Mouse (Mus musculus) kidney, embryonic 14.5 days (tissue): ENCODE measurements around the gene Abcc2. TPM values are rescaled to one million over a fixed set of nuclear protein-coding genes. Genes with fewer than 3 reads are reported as not detected.

Experiments used
- ATAC-seq: fragments of 200-750 bp; cut with Nextera tagmentation; 2 replicates; pipeline ENCODE4 v1.8.0; 2017; ENCODE audit warnings: moderate number of reproducible peaks, mild to moderate bottlenecking, moderate TSS enrichment, moderate library complexity; ENCODE audit not compliant: low FRiP score, low TSS enrichment
- H3K27ac ChIP-seq: fragments of 300-500 bp; sonication (generic); 2 replicates; pipeline ENCODE4 v1.5.1; 2014; ENCODE audit warnings: low read depth, mild to moderate bottlenecking, low read length, moderate library complexity, mixed read lengths
- H3K27me3 ChIP-seq: fragments of 300-500 bp; sonication (generic); 2 replicates; pipeline ENCODE4 v1.6.1; 2014; ENCODE audit warnings: mild to moderate bottlenecking, low read length; ENCODE audit not compliant: control insufficient read depth, insufficient read depth
- H3K36me3 ChIP-seq: fragments of 300-500 bp; sonication (generic); 2 replicates; pipeline ENCODE4 v1.6.1; 2014; ENCODE audit warnings: low read length, mixed read lengths; ENCODE audit not compliant: control insufficient read depth, insufficient read depth
- H3K4me1 ChIP-seq: fragments of 300-500 bp; sonication (generic); 2 replicates; pipeline ENCODE4 v1.6.1; 2014; ENCODE audit warnings: low read length, mixed read lengths; ENCODE audit not compliant: control insufficient read depth, insufficient read depth
- H3K4me2 ChIP-seq: fragments of 300-500 bp; sonication (generic); replicated peaks from 2 replicates; pipeline ENCODE4 v1.6.1; 2014; ENCODE audit warnings: low read depth, mild to moderate bottlenecking, low read length
- H3K4me3 ChIP-seq: fragments of 300-500 bp; sonication (generic); 2 replicates; pipeline ENCODE4 v1.5.1; 2014; ENCODE audit warnings: mild to moderate bottlenecking, low read length
- H3K9ac ChIP-seq: fragments of 300-500 bp; sonication (generic); 2 replicates; pipeline ENCODE4 v1.6.1; 2014; ENCODE audit warnings: low read depth, mild to moderate bottlenecking, low read length, moderate library complexity
- H3K9me3 ChIP-seq: fragments of 300-500 bp; sonication (generic); 2 replicates; pipeline ENCODE4 v1.6.1; 2016; ENCODE audit warnings: low read length; ENCODE audit not compliant: control insufficient read depth
- WGBS: fragments of 180-500 bp; shearing (Covaris S2); extraction: QIAGEN DNeasy Blood & Tissue Kit; methylation state at CpG from one replicate; pipeline ENCODE4 v1.1.7; 2014; 5-methylcytosine and 5-hydroxymethylcytosine counted together
- polyA plus RNA-seq: library from polyadenylated mRNA; unstranded; fragments of >200 nt; fragmentation: Nextera tagmentation; extraction: Ambion mirVana; gene quantifications from 2 replicates; pipeline ENCODE4 v1.2.1, GENCODE M21; 2014

The Abcc2 gene
- 0.94 and 1.7 TPM in 2 replicates for polyA plus RNA-seq

DNA sequence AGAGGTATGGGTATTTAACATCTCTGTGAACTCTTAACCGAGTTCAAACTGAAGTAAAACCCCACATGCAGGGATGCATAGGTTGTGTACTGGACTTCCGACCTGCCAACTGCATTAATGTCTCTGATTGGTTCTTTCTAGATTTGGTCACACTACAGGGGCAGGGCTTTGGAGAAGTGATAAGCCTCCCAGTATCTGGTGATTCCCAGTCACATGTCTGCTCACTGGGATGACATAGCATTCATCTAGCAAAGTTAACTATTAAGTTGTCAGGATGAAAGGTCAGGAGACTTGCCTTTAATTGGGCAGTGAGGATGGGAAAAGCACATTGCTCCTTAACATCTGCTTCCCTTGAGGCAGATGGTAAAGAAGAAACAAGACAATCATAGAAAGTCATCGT, at the start of gene Abcc2:
Gene Abcc2, plus strand, starts transcription at position 213 of the 400 bp plus-strand sequence.
- no peak within 1 kb of the TSS for H3K9ac ChIP-seq
- no peak within 1 kb of the TSS for H3K27ac ChIP-seq
- ATAC-seq, result no peak
- H3K4me1 ChIP-seq, result no peaks in the 10 kb centered on the region
- no peak within 1 kb of the TSS for H3K4me3 ChIP-seq
- H3K36me3 ChIP-seq, result no peaks in the 10 kb centered on the region
- H3K9me3 ChIP-seq, result no peaks in the 10 kb centered on the region
- WGBS, result 88% methylated on average over 3 of the region's 3 CpGs
- no peak within 1 kb of the TSS for H3K4me2 ChIP-seq
- H3K27me3 ChIP-seq, result no peaks in the 10 kb centered on the region

DNA sequence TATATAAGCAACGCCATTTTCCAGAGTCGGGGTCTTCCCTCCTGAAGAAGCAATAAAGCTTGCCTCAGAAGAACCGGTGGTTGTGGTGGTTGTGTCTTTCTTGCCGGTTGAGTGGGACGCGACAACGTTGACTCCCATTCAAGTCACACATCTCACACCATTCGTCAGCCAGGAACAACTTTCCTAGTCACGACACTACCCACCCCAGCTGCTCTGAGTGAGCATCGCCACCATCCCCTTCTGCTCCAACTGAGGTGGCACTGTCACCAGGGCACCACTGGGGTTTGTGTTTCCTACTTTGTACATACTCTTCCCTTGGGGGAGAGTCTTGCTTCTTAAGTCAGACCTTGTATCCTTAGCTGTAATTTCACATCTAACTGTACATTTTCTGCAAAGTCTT, 43.6 kb upstream of the Abcc2 start:
- no peak overlapping the region for H3K4me3 ChIP-seq
- no peaks in the 10 kb centered on the region for H3K27me3 ChIP-seq
- no peak overlapping the region for H3K9ac ChIP-seq
- H3K4me2 ChIP-seq, result no peak overlapping the region
- H3K27ac ChIP-seq, result no peak overlapping the region
- H3K36me3 ChIP-seq, result peaks cover 71% of the 10 kb centered on the region
- no peak for ATAC-seq
- no peaks in the 10 kb centered on the region for H3K9me3 ChIP-seq
- 95% methylated on average over 10 of the region's 10 CpGs for WGBS
- no peaks in the 10 kb centered on the region for H3K4me1 ChIP-seq

DNA sequence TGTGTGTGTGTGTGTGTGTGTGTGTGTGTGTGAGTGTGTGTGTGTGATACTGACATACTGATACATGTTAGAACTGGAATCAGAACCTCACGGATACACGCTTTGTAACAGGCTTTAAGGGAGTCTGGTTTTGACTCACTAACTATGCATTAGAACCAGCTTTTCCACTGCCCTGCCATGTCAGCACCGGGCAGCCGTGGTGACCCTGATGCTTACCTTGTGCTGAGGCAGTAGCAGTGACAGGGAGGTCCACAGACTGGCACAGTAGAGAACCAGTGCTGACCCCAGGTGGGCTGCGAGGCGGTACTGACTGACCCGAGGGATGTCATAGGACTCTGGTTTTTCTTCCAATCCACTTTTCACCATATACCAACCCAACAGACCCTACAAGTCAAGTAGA, 38.6 kb upstream of the Abcc2 start:
- no peak overlapping the region for H3K4me2 ChIP-seq
- H3K27me3 ChIP-seq, result no peaks in the 10 kb centered on the region
- H3K9ac ChIP-seq, result no peak overlapping the region
- H3K36me3 ChIP-seq, result peaks cover 78% of the 10 kb centered on the region
- H3K4me1 ChIP-seq, result no peaks in the 10 kb centered on the region
- no peak overlapping the region for H3K4me3 ChIP-seq
- WGBS, result 93% methylated on average over 7 of the region's 7 CpGs
- no peaks in the 10 kb centered on the region for H3K9me3 ChIP-seq
- no peak overlapping the region for H3K27ac ChIP-seq
- ATAC-seq, result no peak

DNA sequence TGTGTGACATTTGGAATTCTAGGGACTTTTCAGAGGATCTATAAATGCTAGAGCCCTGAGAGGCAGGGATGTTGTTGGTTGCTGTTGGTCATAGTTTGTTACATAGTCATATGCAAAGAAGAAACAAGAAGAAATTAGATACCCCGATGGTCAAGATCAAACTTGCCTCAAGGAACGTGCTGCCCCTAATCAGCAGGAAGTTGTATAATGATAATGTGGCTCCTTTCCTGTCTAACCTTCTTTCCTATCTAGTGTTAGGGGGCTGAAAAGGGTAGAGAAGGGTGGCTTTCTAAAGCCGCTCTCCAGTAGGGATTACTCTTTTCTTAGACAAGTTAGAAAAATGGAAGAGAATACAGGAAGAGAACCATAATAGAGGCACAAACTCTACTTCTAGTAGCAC, 36.3 kb upstream of the Abcc2 start:
- WGBS, result 87% methylated on average over 3 of the region's 3 CpGs
- Histone ChIP-seq H3K27ac (no peak overlapping the region), H3K4me3 (no peak overlapping the region), H3K4me1 (no peaks in the 10 kb centered on the region), H3K9ac (no peak overlapping the region), H3K36me3 (peaks cover 75% of the 10 kb centered on the region), H3K4me2 (no peak overlapping the region), H3K9me3 (no peaks in the 10 kb centered on the region), H3K27me3 (no peaks in the 10 kb centered on the region)
- ATAC-seq, result no peak

DNA sequence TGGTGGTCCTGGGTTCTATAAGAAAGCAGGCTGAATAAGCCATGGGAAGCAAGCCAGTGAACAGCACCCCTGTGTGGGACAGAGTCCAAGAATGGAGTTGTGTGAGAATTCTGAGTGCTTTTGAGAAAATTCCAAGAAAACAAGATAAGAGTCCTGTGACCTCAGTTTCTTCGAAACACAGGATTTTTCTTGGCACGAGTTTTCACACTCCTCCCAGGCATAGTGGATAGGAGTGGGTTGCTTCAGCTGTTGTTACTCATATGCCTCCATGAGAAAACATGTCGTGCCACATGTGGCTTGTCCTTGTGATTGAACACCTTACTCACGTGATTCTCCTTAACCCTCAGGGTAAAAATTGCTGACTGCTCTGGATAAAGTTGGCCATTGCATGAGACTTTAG, 34.1 kb upstream of the Abcc2 start:
- WGBS, result 88% methylated on average over 4 of the region's 4 CpGs

DNA sequence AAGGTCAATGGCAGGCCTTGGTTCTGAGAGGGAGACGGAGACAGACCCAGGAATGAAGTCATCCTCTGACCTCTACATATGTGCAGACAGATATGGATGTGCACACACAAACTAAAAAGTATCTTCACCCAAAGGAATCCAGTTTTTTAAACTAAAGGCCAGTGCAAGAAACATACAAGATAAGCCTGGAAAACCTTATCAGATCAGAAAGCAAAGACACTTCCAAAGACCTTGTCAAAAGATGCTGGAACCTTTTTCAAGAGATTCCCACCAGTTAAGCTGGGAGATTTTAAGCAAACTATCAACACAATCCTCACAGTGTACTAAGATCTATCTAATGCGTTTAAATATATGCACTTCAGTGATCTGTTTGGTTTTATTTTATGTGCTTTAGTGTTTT, 32.0 kb upstream of the Abcc2 start:
- no peak overlapping the region for H3K9ac ChIP-seq
- ATAC-seq, result no peak

More for the DNA sequence above, 34.1 kb upstream of the Abcc2 start:
- Histone ChIP-seq H3K27me3 (no peaks in the 10 kb centered on the region), H3K36me3 (peaks cover 58% of the 10 kb centered on the region), H3K4me1 (no peaks in the 10 kb centered on the region), H3K4me3 (no peak overlapping the region), H3K9ac (no peak overlapping the region), H3K27ac (no peak overlapping the region), H3K4me2 (no peak overlapping the region), H3K9me3 (no peaks in the 10 kb centered on the region)
- no peak for ATAC-seq

DNA sequence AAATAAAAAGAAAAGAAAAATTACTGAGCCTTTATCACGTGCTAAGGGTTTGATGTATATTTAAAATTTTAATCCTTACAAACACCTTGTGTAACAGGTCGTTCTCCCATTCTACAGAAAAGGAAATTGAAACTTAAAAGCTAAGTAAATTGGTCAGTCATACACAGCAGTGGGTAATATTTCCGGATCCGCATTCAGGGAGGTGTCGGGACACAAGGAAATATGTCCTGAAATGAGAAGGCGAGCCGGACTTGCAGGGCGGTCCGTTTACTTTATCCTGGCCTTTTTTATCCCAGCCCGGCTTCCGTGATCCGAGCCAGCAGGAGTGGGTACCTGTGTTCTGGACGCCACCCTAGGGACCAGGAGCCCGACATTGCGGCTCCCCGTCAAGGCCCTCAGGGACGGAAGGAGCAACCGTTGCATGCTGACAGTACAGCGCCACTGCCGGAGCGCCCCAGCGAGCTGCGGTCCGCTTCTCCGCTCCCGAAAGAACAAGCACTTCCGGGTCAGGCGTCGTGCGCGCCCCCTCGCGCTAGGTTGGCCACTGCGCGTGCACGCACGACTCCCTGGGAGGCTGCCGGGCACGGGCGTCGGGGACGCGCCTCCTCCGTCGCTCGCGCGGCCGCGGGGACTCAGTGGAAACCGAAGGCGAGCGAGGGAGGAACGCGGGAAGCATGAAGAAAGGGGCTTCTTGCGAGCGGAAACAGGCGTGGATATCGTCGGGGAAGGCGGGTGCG, 29.3 kb upstream of the Abcc2 start, which contains the start of the genes Cutc and Cox15:
Gene Cutc, plus strand, starts transcription at position 508 of the 737 bp plus-strand sequence.
Gene Cox15, minus strand, starts transcription at position 512 of the 737 bp plus-strand sequence.
- Histone ChIP-seq H3K27me3 (no peaks in the 10 kb centered on the region), H3K9ac (peak within 1 kb of the TSS; percentile 79), H3K4me2 (peak within 1 kb of the TSS; percentile 58), H3K36me3 (peaks cover 22% of the 10 kb centered on the region), H3K9me3 (no peaks in the 10 kb centered on the region), H3K4me3 (peak within 1 kb of the TSS; percentile 70), H3K4me1 (no peaks in the 10 kb centered on the region), H3K27ac (peak within 1 kb of the TSS; percentile 93)
- WGBS, result 2% methylated on average over 62 of the region's 62 CpGs
- ATAC-seq, result peak; percentile 90

More for the DNA sequence above, 32.0 kb upstream of the Abcc2 start:
- Histone ChIP-seq H3K4me1 (no peaks in the 10 kb centered on the region), H3K9me3 (no peaks in the 10 kb centered on the region), H3K27me3 (no peaks in the 10 kb centered on the region), H3K4me2 (no peak overlapping the region), H3K4me3 (no peak overlapping the region), H3K36me3 (peaks cover 47% of the 10 kb centered on the region), H3K27ac (no peak overlapping the region)
- 95% methylated on average over 2 of the region's 2 CpGs for WGBS

DNA sequence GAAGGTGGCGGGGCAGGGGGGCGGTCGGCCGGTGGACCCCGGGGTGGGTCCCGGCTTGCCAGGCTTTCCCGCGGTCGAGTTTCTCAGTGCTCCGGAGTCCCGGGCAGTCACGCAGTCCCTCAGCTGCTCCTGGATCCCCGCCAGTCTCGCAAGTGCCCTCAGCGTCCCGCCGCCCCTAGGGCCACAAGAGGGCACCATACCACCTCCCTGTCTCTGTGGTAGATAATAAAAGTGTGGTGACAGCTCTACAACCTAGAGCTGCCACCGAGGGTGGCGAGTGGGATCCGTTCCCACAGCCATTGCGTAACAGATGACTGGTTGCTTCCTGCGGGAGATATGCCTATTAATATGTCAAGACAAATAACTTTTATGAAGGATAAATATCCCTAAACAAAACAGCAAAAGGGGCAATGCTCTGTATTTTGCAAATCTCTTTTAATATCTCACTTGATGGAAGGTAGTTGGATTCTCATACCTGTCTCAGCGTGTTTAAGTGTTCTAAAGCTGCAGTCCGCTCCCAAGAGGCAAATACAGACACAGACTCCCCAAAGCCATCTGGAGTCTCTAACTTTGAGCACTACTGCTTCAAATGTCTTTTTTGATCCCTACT, 28.7 kb upstream of the Abcc2 start:
- peak; percentile 91 for ATAC-seq
- Histone ChIP-seq H3K4me3 (peak overlapping the region; percentile 70), H3K27me3 (no peaks in the 10 kb centered on the region), H3K4me2 (peak overlapping the region; percentile 58), H3K9me3 (no peaks in the 10 kb centered on the region), H3K4me1 (no peaks in the 10 kb centered on the region), H3K36me3 (peaks cover 16% of the 10 kb centered on the region), H3K9ac (peak overlapping the region; percentile 79), H3K27ac (peak overlapping the region; percentile 93)
- WGBS, result 2% methylated on average over 23 of the region's 24 CpGs

DNA sequence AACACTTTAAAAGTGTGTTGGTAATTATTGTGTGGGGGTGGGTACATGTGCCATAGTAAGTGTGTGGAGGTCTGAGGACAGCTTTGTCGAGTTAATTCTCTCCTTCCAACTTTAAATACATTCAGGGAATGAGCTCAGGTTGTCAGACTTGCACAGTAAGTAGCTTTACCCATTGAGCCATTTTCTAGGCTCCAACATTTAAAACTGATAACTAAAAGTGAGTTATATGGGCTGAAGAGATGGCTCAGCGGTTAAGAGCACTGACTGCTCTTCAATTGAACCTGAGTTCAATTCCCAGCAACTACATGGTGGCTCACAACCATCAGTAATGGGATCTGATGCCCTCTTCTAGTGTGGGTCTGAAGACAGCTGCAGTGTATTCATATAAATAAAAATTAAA, 27.8 kb upstream of the Abcc2 start:
- H3K9me3 ChIP-seq, result no peaks in the 10 kb centered on the region
- H3K27me3 ChIP-seq, result no peaks in the 10 kb centered on the region
- peaks cover 6% of the 10 kb centered on the region; the same call in 1 of the 2 replicates for H3K36me3 ChIP-seq
- ATAC-seq, result no peak
- H3K9ac ChIP-seq, result no peak overlapping the region
- no peak overlapping the region for H3K27ac ChIP-seq
- no peak overlapping the region for H3K4me3 ChIP-seq
- no peak overlapping the region for H3K4me2 ChIP-seq
- no peaks in the 10 kb centered on the region for H3K4me1 ChIP-seq
- 71% methylated on average over 2 of the region's 2 CpGs for WGBS
